Mouse (Mus musculus) liver, embryonic 15.5 days (tissue): ENCODE measurements around the gene Cda. TPM values are rescaled to one million over a fixed set of nuclear protein-coding genes. Genes with fewer than 3 reads are reported as not detected.

ENCODE experiments used
- ATAC-seq: fragments of 200-750 bp; cut with Nextera tagmentation; 2 replicates; pipeline ENCODE4 v1.8.0; 2017; ENCODE audit warnings: moderate number of reproducible peaks, mild to moderate bottlenecking, moderate library complexity; ENCODE audit not compliant: insufficient read depth
- H3K27ac ChIP-seq: fragments of 300-500 bp; sonication (generic); replicated peaks from 2 replicates; pipeline ENCODE4 v1.5.1; 2015; ENCODE audit warnings: mild to moderate bottlenecking, inconsistent platforms
- H3K27me3 ChIP-seq: fragments of 300-500 bp; sonication (generic); 2 replicates; pipeline ENCODE4 v1.6.1; 2015; ENCODE audit warnings: mild to moderate bottlenecking, inconsistent platforms
- H3K36me3 ChIP-seq: fragments of 300-500 bp; sonication (generic); replicated peaks from 2 replicates; pipeline ENCODE4 v1.6.1; 2015; ENCODE audit warnings: moderate library complexity, mild to moderate bottlenecking, inconsistent platforms
- H3K4me1 ChIP-seq: fragments of 300-500 bp; sonication (generic); replicated peaks from 2 replicates; pipeline ENCODE4 v1.6.1; 2015; ENCODE audit warnings: inconsistent platforms
- H3K4me2 ChIP-seq: fragments of 300-500 bp; sonication (generic); 2 replicates; pipeline ENCODE4 v1.6.1; 2015; ENCODE audit warnings: moderate library complexity, mild to moderate bottlenecking, inconsistent platforms
- H3K4me3 ChIP-seq: fragments of 300-500 bp; sonication (generic); replicated peaks from 2 replicates; pipeline ENCODE4 v1.5.1; 2015; ENCODE audit warnings: mild to moderate bottlenecking, inconsistent platforms
- H3K9ac ChIP-seq: fragments of 300-500 bp; sonication (generic); 2 replicates; pipeline ENCODE4 v1.6.1; 2015; ENCODE audit warnings: moderate library complexity, mild to moderate bottlenecking, inconsistent platforms
- H3K9me3 ChIP-seq: fragments of 300-500 bp; sonication (generic); replicated peaks from 2 replicates; pipeline ENCODE4 v1.6.1; 2016; ENCODE audit warnings: inconsistent platforms
- WGBS: fragments of 180-500 bp; shearing (Covaris S2); methylation state at CpG from one replicate; pipeline ENCODE4 v1.1.7; 2015; ENCODE audit warnings: mixed read lengths; ENCODE audit not compliant: insufficient replicate concordance; 5-methylcytosine and 5-hydroxymethylcytosine counted together
- polyA plus RNA-seq: library from polyadenylated mRNA; unstranded; fragments of >200 nt; fragmentation: Nextera tagmentation; extraction: Ambion mirVana; gene quantifications from 2 replicates; pipeline ENCODE4 v1.2.1, GENCODE M21; 2015

Cda gene
- polyA plus RNA-seq, 1 experiment from 2014 or later: 5.7 TPM

GRCm38 (mm10) chr4:138366561-138366960, 1.2 kb downstream of the Cda start:
- no peak for ATAC-seq
- Histone ChIP-seq H3K4me2 (no peak overlapping the region; the same call in 1 of the 2 replicates), H3K27me3 (peaks cover 22% of the 10 kb centered on the region), H3K4me3 (no peak overlapping the region), H3K9ac (no peak overlapping the region), H3K9me3 (no peaks in the 10 kb centered on the region), H3K36me3 (no peaks in the 10 kb centered on the region), H3K4me1 (peaks cover 14% of the 10 kb centered on the region; the same call in 1 of the 2 replicates), H3K27ac (no peak overlapping the region)
- 45% methylated on average over 2 of the region's 2 CpGs for WGBS

- no peak overlapping the region for H3K4me2 ChIP-seq
- no peak overlapping the region for H3K4me3 ChIP-seq
- ATAC-seq: no peak
- H3K27me3 ChIP-seq: peaks cover 14% of the 10 kb centered on the region
- no peak overlapping the region for H3K9ac ChIP-seq
- H3K36me3 ChIP-seq: no peaks in the 10 kb centered on the region
- 45% methylated on average over 5 of the region's 5 CpGs for WGBS
- H3K9me3 ChIP-seq: no peaks in the 10 kb centered on the region
- H3K27ac ChIP-seq: no peak overlapping the region
- H3K4me1 ChIP-seq: peaks cover 12% of the 10 kb centered on the region; the same call in 1 of the 2 replicates
Measured at GRCm38 (mm10) chr4:138363511-138363910, 4.3 kb downstream of the Cda start.

GRCm38 (mm10) chr4:138362883-138363282, 4.9 kb downstream of the Cda start:
- H3K9me3 ChIP-seq: no peaks in the 10 kb centered on the region
- 66% methylated on average over 7 of the region's 7 CpGs for WGBS
- H3K9ac ChIP-seq: no peak overlapping the region
- no peak overlapping the region for H3K27ac ChIP-seq
- no peak for ATAC-seq
- no peak overlapping the region for H3K4me3 ChIP-seq
- no peaks in the 10 kb centered on the region for H3K36me3 ChIP-seq
- H3K27me3 ChIP-seq: peaks cover 8% of the 10 kb centered on the region; the same call in 1 of the 2 replicates
- H3K4me2 ChIP-seq: no peak overlapping the region
- peaks cover 7% of the 10 kb centered on the region; the same call in 1 of the 2 replicates for H3K4me1 ChIP-seq

GRCm38 (mm10) chr4:138361370-138361821, 6.4 kb downstream of the Cda start:
- Histone ChIP-seq H3K36me3 (no peaks in the 10 kb centered on the region), H3K9me3 (no peaks in the 10 kb centered on the region), H3K27me3 (no peaks in the 10 kb centered on the region), H3K4me2 (no peak overlapping the region), H3K4me3 (no peak overlapping the region), H3K9ac (no peak overlapping the region), H3K27ac (no peak overlapping the region), H3K4me1 (no peaks in the 10 kb centered on the region)
- WGBS: 29% methylated on average over 11 of the region's 11 CpGs
- ATAC-seq: no peak

- no peaks in the 10 kb centered on the region for H3K9me3 ChIP-seq
- no peaks in the 10 kb centered on the region for H3K27me3 ChIP-seq
- no peaks in the 10 kb centered on the region for H3K4me1 ChIP-seq
- ATAC-seq: no peak
- no peak overlapping the region for H3K9ac ChIP-seq
- no peak overlapping the region for H3K4me3 ChIP-seq
- H3K4me2 ChIP-seq: no peak overlapping the region
- no peaks in the 10 kb centered on the region for H3K36me3 ChIP-seq
- no peak overlapping the region for H3K27ac ChIP-seq
- WGBS: 47% methylated on average over 3 of the region's 3 CpGs
Measured at GRCm38 (mm10) chr4:138358176-138358575, 9.6 kb downstream of the Cda start.

GRCm38 (mm10) chr4:138356551-138356950, 11.2 kb downstream of the Cda start:
- WGBS: 84% methylated on average over 12 of the region's 12 CpGs
- Histone ChIP-seq H3K36me3 (no peaks in the 10 kb centered on the region), H3K4me3 (no peak overlapping the region), H3K9ac (no peak overlapping the region), H3K4me1 (no peaks in the 10 kb centered on the region), H3K27me3 (no peaks in the 10 kb centered on the region), H3K4me2 (no peak overlapping the region), H3K27ac (no peak overlapping the region), H3K9me3 (no peaks in the 10 kb centered on the region)
- ATAC-seq: no peak

- no peak overlapping the region for H3K4me3 ChIP-seq
- H3K9me3 ChIP-seq: no peaks in the 10 kb centered on the region
- H3K4me1 ChIP-seq: no peaks in the 10 kb centered on the region
- H3K27me3 ChIP-seq: no peaks in the 10 kb centered on the region
- H3K4me2 ChIP-seq: no peak overlapping the region
- ATAC-seq: no peak
- no peak overlapping the region for H3K27ac ChIP-seq
- no peak overlapping the region for H3K9ac ChIP-seq
- H3K36me3 ChIP-seq: no peaks in the 10 kb centered on the region
- WGBS: 60% methylated on average over 8 of the region's 8 CpGs
Measured at GRCm38 (mm10) chr4:138356141-138356540, 11.7 kb downstream of the Cda start.

- no peaks in the 10 kb centered on the region for H3K36me3 ChIP-seq
- H3K9ac ChIP-seq: no peak overlapping the region
- no peaks in the 10 kb centered on the region for H3K9me3 ChIP-seq
- ATAC-seq: no peak
- H3K4me1 ChIP-seq: no peaks in the 10 kb centered on the region
- WGBS: 52% methylated on average over 2 of the region's 2 CpGs
- no peak overlapping the region for H3K27ac ChIP-seq
- no peak overlapping the region for H3K4me3 ChIP-seq
- no peak overlapping the region for H3K4me2 ChIP-seq
- H3K27me3 ChIP-seq: no peaks in the 10 kb centered on the region
Measured at GRCm38 (mm10) chr4:138355496-138355895, 12.3 kb downstream of the Cda start.

- no peak overlapping the region for H3K4me3 ChIP-seq
- H3K4me1 ChIP-seq: no peaks in the 10 kb centered on the region
- H3K27ac ChIP-seq: no peak overlapping the region
- 57% methylated on average over 10 of the region's 10 CpGs for WGBS
- no peaks in the 10 kb centered on the region for H3K36me3 ChIP-seq
- H3K4me2 ChIP-seq: no peak overlapping the region
- ATAC-seq: no peak
- H3K9me3 ChIP-seq: no peaks in the 10 kb centered on the region
- no peak overlapping the region for H3K9ac ChIP-seq
- H3K27me3 ChIP-seq: no peaks in the 10 kb centered on the region
Measured at GRCm38 (mm10) chr4:138353438-138354171, 14.2 kb downstream of the Cda start.

- no peak for ATAC-seq
- H3K9me3 ChIP-seq: no peaks in the 10 kb centered on the region
- no peak overlapping the region for H3K27ac ChIP-seq
- H3K4me1 ChIP-seq: no peaks in the 10 kb centered on the region
- no peak overlapping the region for H3K9ac ChIP-seq
- no peaks in the 10 kb centered on the region for H3K36me3 ChIP-seq
- no peak overlapping the region for H3K4me3 ChIP-seq
- H3K27me3 ChIP-seq: no peaks in the 10 kb centered on the region
- H3K4me2 ChIP-seq: no peak overlapping the region
- WGBS: 61% methylated on average over 6 of the region's 6 CpGs
Measured at GRCm38 (mm10) chr4:138352692-138353091, 15.1 kb downstream of the Cda start.

- H3K9me3 ChIP-seq: no peaks in the 10 kb centered on the region
- no peak overlapping the region for H3K27ac ChIP-seq
- H3K36me3 ChIP-seq: no peaks in the 10 kb centered on the region
- WGBS: 68% methylated on average over 5 of the region's 5 CpGs
- H3K4me1 ChIP-seq: no peaks in the 10 kb centered on the region
- H3K4me2 ChIP-seq: no peak overlapping the region
- ATAC-seq: no peak
- H3K4me3 ChIP-seq: no peak overlapping the region
- no peaks in the 10 kb centered on the region for H3K27me3 ChIP-seq
- H3K9ac ChIP-seq: no peak overlapping the region
Measured at GRCm38 (mm10) chr4:138351821-138352220, 16.0 kb downstream of the Cda start.

GRCm38 (mm10) chr4:138348716-138349115, 19.1 kb downstream of the Cda start:
- no peak overlapping the region for H3K9ac ChIP-seq
- H3K4me3 ChIP-seq: no peak overlapping the region
- H3K4me1 ChIP-seq: 0 out of 2 replicates have a peak, but pooled peaks cover under 1% of the 10 kb centered on the region
- no peak for ATAC-seq
- H3K27ac ChIP-seq: no peak overlapping the region
- 51% methylated on average over 7 of the region's 7 CpGs for WGBS
- H3K4me2 ChIP-seq: no peak overlapping the region
- H3K36me3 ChIP-seq: no peaks in the 10 kb centered on the region
- no peaks in the 10 kb centered on the region for H3K27me3 ChIP-seq
- no peaks in the 10 kb centered on the region for H3K9me3 ChIP-seq
